Mouse (Mus musculus) C2C12 (cell line): Measurements from ENCODE around the gene Cib1. TPM values are rescaled to one million over a fixed set of nuclear protein-coding genes. Genes with fewer than 3 reads are reported as not detected.

Experiments used
- H3K27me3 ChIP-seq: one replicate; pipeline ENCODE4 v1.6.1; 2011; ENCODE audit not compliant: control insufficient read depth, insufficient read depth, insufficient read length
- H3K36me3 ChIP-seq: one replicate; pipeline ENCODE4 v1.6.1; 2011; ENCODE audit not compliant: control insufficient read depth, insufficient read depth
- H3K4me3 ChIP-seq: one replicate; pipeline ENCODE4 v1.5.1; 2011; ENCODE audit warnings: mild to moderate bottlenecking, control low read depth; ENCODE audit not compliant: poor library complexity, insufficient read depth, severe bottlenecking
- H3K79me2 ChIP-seq: one replicate; pipeline ENCODE4 v1.6.1; 2011; ENCODE audit not compliant: control insufficient read depth, insufficient read depth
- H3K79me3 ChIP-seq: one replicate; pipeline ENCODE4 v1.6.1; 2011; ENCODE audit warnings: low read depth, control low read depth
- H3ac ChIP-seq: one replicate; pipeline ENCODE3; 2011; ENCODE audit warnings: low read depth; ENCODE audit not compliant: control insufficient read depth, insufficient read length
- CEBPB ChIP-seq: IDR thresholded peaks from one replicate; pipeline ENCODE4 v1.6.1; 2011; ENCODE audit warnings: low read depth, mild to moderate bottlenecking, control low read depth, moderate library complexity
- CTCF ChIP-seq: IDR thresholded peaks from one replicate; pipeline ENCODE4 v1.5.1; 2011; ENCODE audit not compliant: control insufficient read depth, insufficient read depth, insufficient read length
- FOSL1 ChIP-seq: IDR thresholded peaks from one replicate; pipeline ENCODE4 v1.8.0; 2011; ENCODE audit warnings: mild to moderate bottlenecking, low read length; ENCODE audit not compliant: poor library complexity, insufficient read depth, severe bottlenecking
- MAX ChIP-seq: IDR thresholded peaks from one replicate; pipeline ENCODE4 v1.6.1; 2011; ENCODE audit warnings: mild to moderate bottlenecking, control low read depth
- MYOD1 ChIP-seq: IDR thresholded peaks from one replicate; pipeline ENCODE4 v1.6.1; 2011; ENCODE audit warnings: low read depth; ENCODE audit not compliant: control insufficient read depth, insufficient read length
- MYOG ChIP-seq: IDR thresholded peaks from one replicate; pipeline ENCODE4 v1.6.1; 2011; ENCODE audit not compliant: control insufficient read depth, insufficient read length; ENCODE audit errors: extremely low read depth
- USF1 ChIP-seq: IDR thresholded peaks from one replicate; pipeline ENCODE4 v1.6.1; 2011; ENCODE audit warnings: low read depth, mild to moderate bottlenecking, control low read depth, moderate library complexity
- polyA plus RNA-seq: library from polyadenylated mRNA; unstranded; fragments of >200 nt; fragmentation: generic; extraction: Trizol; gene quantifications from one replicate; pipeline ENCODE4 v1.2.1, GENCODE M21; 2012; ENCODE audit warnings: missing spikeins

Gene Cib1
- polyA plus RNA-seq, 1 experiment, result 131 TPM

- TF ChIP-seq USF1, result no peak
- TF ChIP-seq MYOG, result no peak
- no peak for TF ChIP-seq MYOD1
- TF ChIP-seq CTCF, result no peak
- no peak for TF ChIP-seq FOSL1
- no peak for TF ChIP-seq CEBPB
- no peak for TF ChIP-seq MAX
- no peak overlapping the region for H3ac ChIP-seq
- H3K79me3 ChIP-seq, result peaks cover 8% of the 10 kb centered on the region
- H3K27me3 ChIP-seq, result no peaks in the 10 kb centered on the region
- no peak overlapping the region for H3K4me3 ChIP-seq
- peaks cover 16% of the 10 kb centered on the region for H3K36me3 ChIP-seq
- H3K79me2 ChIP-seq, result peaks cover 15% of the 10 kb centered on the region
These were observed 40.8 kb upstream of the Cib1 start for GRCm38 (mm10) chr7:80273456-80273855.

GRCm38 (mm10) chr7:80269751-80270255 lies 37.2 kb upstream of the Cib1 start:
- peaks cover 15% of the 10 kb centered on the region for H3K79me2 ChIP-seq
- TF ChIP-seq CTCF (no peak), MYOG (no peak), MAX (no peak), CEBPB (no peak), FOSL1 (no peak), USF1 (no peak), MYOD1 (no peak)
- peak overlapping the region; percentile 52 for H3ac ChIP-seq
- peaks cover 8% of the 10 kb centered on the region for H3K79me3 ChIP-seq
- H3K4me3 ChIP-seq, result peak overlapping the region; percentile 71
- H3K27me3 ChIP-seq, result no peaks in the 10 kb centered on the region
- H3K36me3 ChIP-seq, result peaks cover 22% of the 10 kb centered on the region

GRCm38 (mm10) chr7:80268897-80269750 lies 36.5 kb upstream of the Cib1 start, which contains the start of gene Vps33b:
Gene Vps33b (plus strand): TSS chr7:80269649.
- Histone ChIP-seq H3ac (peak within 1 kb of the TSS; percentile 54), H3K4me3 (peak within 1 kb of the TSS; percentile 71), H3K27me3 (no peaks in the 10 kb centered on the region), H3K79me2 (peaks cover 19% of the 10 kb centered on the region), H3K79me3 (peaks cover 8% of the 10 kb centered on the region), H3K36me3 (peaks cover 24% of the 10 kb centered on the region)
- TF ChIP-seq MAX, result peak; percentile 73
- no peak for TF ChIP-seq FOSL1
- TF ChIP-seq MYOD1, result no peak
- TF ChIP-seq USF1, result no peak

- no peak for TF ChIP-seq MYOD1
- H3K36me3 ChIP-seq, result peaks cover 27% of the 10 kb centered on the region
- no peak overlapping the region for H3K4me3 ChIP-seq
- no peak overlapping the region for H3ac ChIP-seq
- peaks cover 32% of the 10 kb centered on the region for H3K79me2 ChIP-seq
- H3K27me3 ChIP-seq, result no peaks in the 10 kb centered on the region
- H3K79me3 ChIP-seq, result peaks cover 12% of the 10 kb centered on the region
These were observed 35.2 kb upstream of the Cib1 start for GRCm38 (mm10) chr7:80267764-80268163.

- H3K79me2 ChIP-seq, result peaks cover 36% of the 10 kb centered on the region
- peaks cover 16% of the 10 kb centered on the region for H3K79me3 ChIP-seq
- no peaks in the 10 kb centered on the region for H3K27me3 ChIP-seq
- TF ChIP-seq FOSL1 (no peak), MAX (no peak), USF1 (no peak), MYOG (no peak), CTCF (no peak)
- H3K4me3 ChIP-seq, result no peak overlapping the region
- no peak overlapping the region for H3ac ChIP-seq
- H3K36me3 ChIP-seq, result peaks cover 27% of the 10 kb centered on the region
These were observed 32.0 kb upstream of the Cib1 start for GRCm38 (mm10) chr7:80264606-80265005.
